Mouse (Mus musculus) bone marrow, adult 2 months (tissue): ENCODE measurements around the gene Fbxo46.

Experiments used
- CTCF ChIP-seq: fragments of 200-500 bp; IDR thresholded peaks from 2 replicates; pipeline ENCODE4 v1.5.1; 2011; ENCODE audit warnings: low read length, control low read depth; ENCODE audit not compliant: control insufficient read depth, insufficient read depth
- POLR2A ChIP-seq: fragments of 200-500 bp; IDR thresholded peaks from 2 replicates; pipeline ENCODE4 v1.6.1; 2011; ENCODE audit warnings: low read depth, mild to moderate bottlenecking, control low read depth, low read length, borderline replicate concordance; ENCODE audit not compliant: control insufficient read depth

GRCm38 (mm10) chr7:19076586-19076991 lies 43.1 kb upstream of the Fbxo46 start:
- TF ChIP-seq CTCF = no peak
- no peak for TF ChIP-seq POLR2A
